Mouse (Mus musculus): ENCODE results near the gene Tmcc3. TPM values are rescaled to one million over a fixed set of nuclear protein-coding genes. Genes with fewer than 3 reads are reported as not detected.

Tmcc3 gene
- total RNA-seq, 2 experiments from 2014 or later, result 14.4 to 28.2 TPM

- no peak for DNase-seq (ENCODE audit: low spot score in 2 of 2)
Observed at GRCm38 (mm10) chr10:94413770-94414651, 102.3 kb downstream of the Tmcc3 start.

GRCm38 (mm10) chr10:94415950-94416844, 104.4 kb downstream of the Tmcc3 start:
- DNase-seq (ENCODE audit: low spot score in 2 of 2), result no peak

- DNase-seq (ENCODE audit: low spot score in 2 of 2), result no peak
Observed at GRCm38 (mm10) chr10:94417643-94418042, 105.9 kb downstream of the Tmcc3 start.

GRCm38 (mm10) chr10:94426000-94426920, 114.5 kb downstream of the Tmcc3 start:
- DNase-seq (ENCODE audit: low spot score in 2 of 2), result peak in 1 of 2 experiments; percentile 47

GRCm38 (mm10) chr10:94426921-94427270, 115.1 kb downstream of the Tmcc3 start:
- no peak for DNase-seq (ENCODE audit: low spot score in 2 of 2)

- no peak for DNase-seq (ENCODE audit: low spot score in 2 of 2)
Observed at GRCm38 (mm10) chr10:94428186-94428942, 116.6 kb downstream of the Tmcc3 start.

- no peak for DNase-seq (ENCODE audit: low spot score in 2 of 2)
Observed at GRCm38 (mm10) chr10:94430566-94430965, 118.8 kb downstream of the Tmcc3 start.

- no peak for DNase-seq (ENCODE audit: low spot score in 2 of 2)
Observed at GRCm38 (mm10) chr10:94432933-94433332, 121.2 kb downstream of the Tmcc3 start.

- DNase-seq (ENCODE audit: low spot score in 2 of 2), result no peak
Observed at GRCm38 (mm10) chr10:94433901-94434300, 122.2 kb downstream of the Tmcc3 start.

- DNase-seq (ENCODE audit: low spot score in 2 of 2), result no peak
Observed at GRCm38 (mm10) chr10:94442725-94443124, 131.0 kb downstream of the Tmcc3 start.

- no peak for DNase-seq (ENCODE audit: low spot score in 2 of 2)
Observed at GRCm38 (mm10) chr10:94443453-94443852, 131.7 kb downstream of the Tmcc3 start.

GRCm38 (mm10) chr10:94445192-94445591, 133.4 kb downstream of the Tmcc3 start:
- DNase-seq (ENCODE audit: low spot score in 2 of 2), result no peak

- DNase-seq (ENCODE audit: low spot score in 2 of 2), result no peak
Observed at GRCm38 (mm10) chr10:94446379-94447008, 134.7 kb downstream of the Tmcc3 start.

- DNase-seq (ENCODE audit: low spot score in 2 of 2), result peak in 1 of 2 experiments; percentile 8
Observed at GRCm38 (mm10) chr10:94449676-94450075, 137.9 kb downstream of the Tmcc3 start.

GRCm38 (mm10) chr10:94450781-94451180, 139.0 kb downstream of the Tmcc3 start:
- DNase-seq (ENCODE audit: low spot score in 2 of 2), result no peak

- no peak for DNase-seq (ENCODE audit: low spot score in 2 of 2)
Observed at GRCm38 (mm10) chr10:94457454-94457853, 145.7 kb downstream of the Tmcc3 start.

- DNase-seq (ENCODE audit: low spot score in 2 of 2), result no peak
Observed at GRCm38 (mm10) chr10:94458690-94459089, 146.9 kb downstream of the Tmcc3 start.

GRCm38 (mm10) chr10:94461378-94461777, 149.6 kb downstream of the Tmcc3 start:
- no peak for DNase-seq (ENCODE audit: low spot score in 2 of 2)

GRCm38 (mm10) chr10:94461871-94462270, 150.1 kb downstream of the Tmcc3 start:
- DNase-seq (ENCODE audit: low spot score in 2 of 2), result no peak

Measured in adrenal gland, adult 18-20 months (tissue).